Mouse (Mus musculus): Measurements from ENCODE around the gene Rpp25l.

DNA sequence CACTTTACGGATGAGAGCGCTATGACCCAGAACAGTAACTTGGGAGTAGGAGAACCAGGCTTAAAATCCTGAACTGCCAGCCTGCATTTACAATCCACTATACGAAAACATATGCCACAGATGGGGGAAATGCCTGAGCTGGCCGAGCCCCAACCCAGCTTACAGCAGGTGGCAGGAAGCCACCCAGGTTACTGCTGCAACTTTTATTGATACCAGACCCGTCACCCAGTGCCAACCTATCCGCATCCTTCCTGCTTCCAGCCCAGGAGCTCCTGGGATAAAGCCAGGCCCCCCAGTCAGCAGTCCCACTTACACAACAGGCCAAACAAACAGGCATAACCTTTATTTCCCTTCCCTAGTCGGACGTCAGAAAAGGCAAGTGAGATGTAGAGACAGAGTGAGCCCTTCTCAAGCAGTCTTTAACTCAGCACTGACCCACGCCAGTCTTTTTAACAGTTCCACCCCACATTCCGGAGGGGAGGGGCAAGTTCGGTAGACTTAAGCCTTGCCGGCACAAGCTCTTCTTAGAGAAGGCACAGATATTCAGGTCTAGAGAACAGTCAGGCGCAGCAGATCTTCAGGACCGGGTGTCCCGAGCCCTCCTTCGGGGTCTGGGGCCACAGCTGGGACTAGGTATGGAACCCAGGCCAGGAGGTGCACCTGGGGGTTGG, 1.5 kb downstream of the Rpp25l start:
- no peak for TF ChIP-seq CTCF (IDR thresholded peaks at IDR 0.05; ENCODE audit: borderline replicate concordance, control insufficient read depth, extremely low read depth, insufficient read depth, low read length, poor library complexity)
- no peak for TF ChIP-seq POLR2A (IDR thresholded peaks at IDR 0.05; ENCODE audit: control insufficient read depth, extremely low read depth, insufficient read depth, low read length, poor library complexity)
